Mouse (Mus musculus) spleen, adult 2 months (tissue): ENCODE data around the gene Casp12.

ENCODE experiments used
- CTCF ChIP-seq: fragments of 200-500 bp; IDR thresholded peaks from 2 replicates; pipeline ENCODE4 v1.5.1; 2011; ENCODE audit warnings: mild to moderate bottlenecking, inconsistent platforms; ENCODE audit not compliant: insufficient read depth, insufficient read length, insufficient replicate concordance; ENCODE audit errors: extremely low read depth
- POLR2A ChIP-seq: fragments of 200-500 bp; IDR thresholded peaks from 2 replicates; pipeline ENCODE4 v1.6.1; 2011; ENCODE audit warnings: low read depth, low read length, inconsistent platforms

DNA sequence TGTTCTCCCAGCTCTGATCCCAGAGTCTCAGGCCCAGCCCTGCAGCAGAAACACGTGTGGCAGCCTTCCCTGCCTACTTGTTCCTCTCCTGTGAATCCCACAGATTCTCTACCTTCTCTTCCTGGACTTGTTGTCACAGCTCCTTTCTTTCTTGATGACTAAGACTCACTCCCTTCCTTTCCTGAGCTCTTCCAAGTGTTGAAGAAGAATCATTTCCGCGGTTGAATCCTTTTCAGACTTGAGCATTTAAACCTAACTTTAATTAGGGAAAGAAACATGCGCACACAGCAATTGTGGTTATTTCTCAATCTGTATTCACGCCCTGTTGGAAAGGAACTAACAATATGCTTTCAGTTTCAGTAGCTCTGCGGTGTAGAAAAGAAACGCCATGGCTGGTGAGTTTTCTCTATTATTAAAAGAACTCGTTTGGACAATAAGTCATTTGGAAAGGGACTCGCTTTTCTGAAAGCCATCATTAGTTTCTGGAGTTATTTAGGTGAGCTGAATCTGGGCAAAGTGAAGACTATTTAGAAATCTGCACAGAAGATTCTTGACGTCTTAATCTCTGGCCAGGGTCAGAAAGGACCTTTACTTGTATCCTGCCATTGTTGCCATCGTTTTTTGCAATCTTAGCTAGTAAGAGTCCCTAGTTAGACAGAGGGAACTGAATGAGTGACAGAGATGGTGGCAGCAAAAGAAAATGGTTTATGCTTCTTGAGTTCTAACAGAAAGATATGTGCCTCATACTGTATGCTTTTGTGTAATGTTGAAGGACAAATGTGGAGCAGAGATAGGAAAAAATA is 46.7 kb upstream of the Casp12 start, which contains the start of gene Casp1:
- no peak for TF ChIP-seq POLR2A
- TF ChIP-seq CTCF = no peak
